Mouse (Mus musculus): ENCODE data around the gene Olfr1122. TPM values are rescaled to one million over a fixed set of nuclear protein-coding genes. Genes with fewer than 3 reads are reported as not detected.

Olfr1122 gene
- 0.09 TPM for polyA plus RNA-seq (2017; shearing (Covaris generic))

DNA sequence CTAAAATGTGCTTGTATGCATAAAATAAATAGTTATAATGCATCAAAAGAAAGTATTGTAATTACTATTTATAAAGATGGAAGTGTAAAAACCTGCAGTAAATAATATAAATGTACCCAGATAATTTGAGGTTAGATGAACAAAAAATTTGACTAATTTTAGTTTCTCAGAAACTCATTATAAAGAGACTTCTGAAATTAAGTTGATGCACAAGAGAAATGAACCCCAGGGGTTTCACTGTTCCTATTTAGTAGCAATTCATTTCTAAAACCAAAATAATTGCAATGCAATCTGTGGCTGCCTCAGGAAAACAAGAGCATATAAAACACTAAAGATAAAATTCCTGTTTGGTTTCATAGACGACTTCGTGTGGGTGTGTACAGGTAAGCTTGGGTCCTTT is at the start of gene Olfr1122:
Gene Olfr1122, plus strand, starts transcription at position 301 of the 400 bp plus-strand sequence.

DNA sequence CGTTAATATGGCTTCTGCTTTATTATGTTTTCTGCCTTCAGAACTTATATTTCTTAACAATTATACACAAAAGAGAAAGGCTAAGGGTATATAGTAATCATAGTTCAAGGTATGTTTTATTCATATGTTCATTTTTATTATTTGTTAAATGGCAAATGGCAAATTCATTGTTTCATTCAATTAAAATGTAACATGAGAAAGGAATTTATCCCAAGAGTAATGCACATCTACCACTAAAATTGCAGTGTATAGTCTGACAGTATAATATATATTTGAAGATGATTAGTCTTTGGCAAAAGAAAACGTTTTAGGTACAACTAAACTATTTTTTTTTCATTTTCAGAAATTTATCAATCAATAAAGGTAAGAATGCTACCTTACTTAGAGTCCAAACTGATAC is 31.1 kb upstream of the Olfr1122 start, which contains the start of gene Olfr1120:
Gene Olfr1120, plus strand, starts transcription at position 301 of the 400 bp plus-strand sequence.

DNA sequence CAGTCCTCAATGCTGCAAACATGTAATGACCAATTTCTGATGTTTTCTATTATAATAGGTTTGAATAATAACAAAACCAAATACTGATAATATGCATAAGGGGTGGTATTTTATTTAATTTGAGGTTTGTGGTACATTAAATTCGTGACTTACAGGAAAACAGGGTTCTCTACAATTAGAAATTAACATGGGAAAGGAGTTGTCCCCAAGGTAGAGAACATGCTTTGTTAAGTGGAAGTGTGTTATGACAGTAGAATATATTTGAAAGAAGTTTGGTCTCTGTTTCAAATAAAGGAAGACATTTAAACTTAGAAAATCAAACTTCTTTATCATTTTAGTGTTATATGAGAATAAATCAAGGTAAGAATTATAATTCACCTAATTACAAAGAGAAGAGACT is 16.1 kb upstream of the Olfr1122 start, which contains the start of gene Olfr1121:
Gene Olfr1121, plus strand, starts transcription at position 301 of the 400 bp plus-strand sequence.

DNA sequence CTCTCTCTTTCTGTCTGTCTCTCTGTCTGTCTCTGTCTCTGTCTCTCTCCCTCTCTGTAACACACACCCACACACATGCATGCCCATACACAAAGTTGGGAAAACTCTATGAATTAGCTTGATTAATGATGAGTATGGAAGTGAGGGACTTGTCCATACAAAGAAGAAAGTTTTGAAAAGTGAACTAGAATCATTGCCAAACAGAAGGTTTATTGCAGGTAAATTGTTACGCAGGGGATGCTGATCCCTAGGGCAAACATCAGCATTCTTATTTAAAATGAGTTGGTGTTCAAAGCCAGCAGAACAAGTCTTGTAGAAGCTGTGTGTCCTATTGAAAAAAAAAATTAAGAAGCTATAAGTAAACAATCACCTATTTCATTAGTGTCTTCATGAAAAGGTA is 30.7 kb downstream of the Olfr1122 start, which contains the start of gene Olfr1123:
Gene Olfr1123, plus strand, starts transcription at position 301 of the 400 bp plus-strand sequence.

DNA sequence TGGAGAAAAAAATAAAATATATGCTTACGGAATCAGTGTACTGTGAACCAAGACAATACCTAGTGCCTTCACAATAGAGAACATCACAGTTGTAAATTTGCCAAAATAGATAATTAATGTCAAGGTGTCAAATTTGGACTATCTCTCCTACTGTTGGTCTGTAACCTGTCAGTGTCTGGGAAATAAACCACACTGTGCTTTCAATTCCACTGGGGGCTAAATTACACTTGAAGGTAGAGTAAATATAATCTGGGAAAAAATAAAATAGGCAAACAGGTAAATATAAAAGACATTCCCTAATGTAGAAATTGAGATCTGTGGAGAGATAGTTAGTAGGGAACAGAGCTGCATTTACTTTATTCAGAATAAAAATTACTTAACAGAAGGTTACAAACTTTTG is 44.3 kb downstream of the Olfr1122 start, which contains the start of gene Olfr1124:
Gene Olfr1124, plus strand, starts transcription at position 301 of the 400 bp plus-strand sequence.

Other genes with a start within 250 kb of the Olfr1122 start
- gene Olfr1110, start 245.5 kb upstream of the Olfr1122 start, polyA plus RNA-seq (2017; shearing (Covaris generic)), result not detected
- not detected for gene Olfr1111, start 233.2 kb upstream of the Olfr1122 start, polyA plus RNA-seq (2017; shearing (Covaris generic))
- gene Olfr1112, start 198.1 kb upstream of the Olfr1122 start, polyA plus RNA-seq (2017; shearing (Covaris generic)), result not detected
- not detected for gene Olfr1113, start 176.9 kb upstream of the Olfr1122 start, polyA plus RNA-seq (2017; shearing (Covaris generic))
- gene Olfr1115, start 137.8 kb upstream of the Olfr1122 start, polyA plus RNA-seq (2017; shearing (Covaris generic)), result not detected
- 0.04 TPM for gene Olfr1116, start 118.3 kb upstream of the Olfr1122 start, polyA plus RNA-seq (2017; shearing (Covaris generic))
- not detected for gene Olfr1118, start 78.3 kb upstream of the Olfr1122 start, polyA plus RNA-seq (2017; shearing (Covaris generic))
- gene Olfr1120, start 31.0 kb upstream of the Olfr1122 start, polyA plus RNA-seq (2017; shearing (Covaris generic)), result not detected
- gene Olfr1121, start 16.0 kb upstream of the Olfr1122 start, polyA plus RNA-seq (2017; shearing (Covaris generic)), result 0.22 TPM
- not detected for gene Olfr1123, start 30.8 kb downstream of the Olfr1122 start, polyA plus RNA-seq (2017; shearing (Covaris generic))
- 0.32 TPM for gene Olfr1124, start 44.4 kb downstream of the Olfr1122 start, polyA plus RNA-seq (2017; shearing (Covaris generic))
- gene Olfr1126, start 68.1 kb downstream of the Olfr1122 start, polyA plus RNA-seq (2017; shearing (Covaris generic)), result not detected
- not detected for gene Pramel7, start 111.2 kb downstream of the Olfr1122 start, polyA plus RNA-seq (2017; shearing (Covaris generic))
- not detected for gene Pramel6, start 120.7 kb downstream of the Olfr1122 start, polyA plus RNA-seq (2017; shearing (Covaris generic))
- not detected for gene Olfr153, start 145.9 kb downstream of the Olfr1122 start, polyA plus RNA-seq (2017; shearing (Covaris generic))
- not detected for gene Olfr1128, start 159.7 kb downstream of the Olfr1122 start, polyA plus RNA-seq (2017; shearing (Covaris generic))
- not detected for gene Olfr1129, start 188.1 kb downstream of the Olfr1122 start, polyA plus RNA-seq (2017; shearing (Covaris generic))
- gene Olfr1130, start 220.4 kb downstream of the Olfr1122 start, polyA plus RNA-seq (2017; shearing (Covaris generic)), result not detected
- not detected for gene Olfr1131, start 241.3 kb downstream of the Olfr1122 start, polyA plus RNA-seq (2017; shearing (Covaris generic))

Measured in naive thymus-derived CD4-positive, alpha-beta T cell, adult 5 months (primary cell).